Mouse (Mus musculus) heart, postnatal 0 days (tissue): ENCODE data around the gene Alg1. TPM values are rescaled to one million over a fixed set of nuclear protein-coding genes. Genes with fewer than 3 reads are reported as not detected.

ENCODE experiments used
- ATAC-seq: fragments of 200-750 bp; cut with Nextera tagmentation; 2 replicates; pipeline ENCODE4 v1.8.0; 2017; ENCODE audit warnings: low read depth, moderate number of reproducible peaks, moderate library complexity; ENCODE audit not compliant: insufficient read depth
- DNase-seq: peaks from one replicate; pipeline ENCODE4 v3.0.0-alpha.2; 2016; ENCODE audit warnings: low spot score
- H3K27ac ChIP-seq: fragments of 300-500 bp; sonication (generic); 2 replicates; pipeline ENCODE4 v1.5.1; 2014; ENCODE audit warnings: low read depth, mild to moderate bottlenecking
- H3K27me3 ChIP-seq: fragments of 300-500 bp; sonication (generic); 2 replicates; pipeline ENCODE4 v1.6.1; 2014; ENCODE audit warnings: low read length, mixed read lengths; ENCODE audit not compliant: control insufficient read depth, insufficient read depth
- H3K36me3 ChIP-seq: fragments of 300-500 bp; sonication (generic); replicated peaks from 2 replicates; pipeline ENCODE4 v1.6.1; 2014; ENCODE audit warnings: low read length, mixed read lengths; ENCODE audit not compliant: control insufficient read depth, insufficient read depth
- H3K4me1 ChIP-seq: fragments of 300-500 bp; sonication (generic); 2 replicates; pipeline ENCODE4 v1.6.1; 2014; ENCODE audit warnings: antibody characterized with exemption; ENCODE audit not compliant: control insufficient read depth, insufficient read depth
- H3K4me2 ChIP-seq: fragments of 300-500 bp; sonication (generic); 2 replicates; pipeline ENCODE4 v1.6.1; 2014; ENCODE audit warnings: low read depth, mild to moderate bottlenecking, low read length, moderate library complexity
- H3K4me3 ChIP-seq: fragments of 300-500 bp; sonication (generic); 2 replicates; pipeline ENCODE4 v1.5.1; 2014; ENCODE audit warnings: low read depth, low read length
- H3K9ac ChIP-seq: fragments of 300-500 bp; sonication (generic); replicated peaks from 2 replicates; pipeline ENCODE4 v1.6.1; 2014; ENCODE audit warnings: low read depth, low read length, mixed read lengths
- H3K9me3 ChIP-seq: fragments of 300-500 bp; sonication (generic); replicated peaks from 2 replicates; pipeline ENCODE4 v1.6.1; 2016; ENCODE audit warnings: low read length; ENCODE audit not compliant: control insufficient read depth
- CTCF ChIP-seq: IDR thresholded peaks from 2 replicates; pipeline ENCODE4 v1.5.1; 2016; ENCODE audit warnings: antibody characterized with exemption, control low read depth, low read depth
- EP300 ChIP-seq: IDR thresholded peaks from 2 replicates; pipeline ENCODE4 v1.6.1; 2016; ENCODE audit warnings: antibody characterized with exemption, low read depth
- WGBS: fragments of 180-500 bp; shearing (Covaris S2); extraction: QIAGEN DNeasy Blood & Tissue Kit; methylation state at CpG from one replicate; pipeline ENCODE4 v1.1.7; 2014; 5-methylcytosine and 5-hydroxymethylcytosine counted together
- polyA plus RNA-seq: library from polyadenylated mRNA; unstranded; fragments of >200 nt; fragmentation: Nextera tagmentation; extraction: Ambion mirVana; gene quantifications from 2 replicates; pipeline ENCODE4 v1.2.1, GENCODE M21; 2015
- total RNA-seq: library from RNA; depleted of rRNA; stranded (reverse); fragments of >200 nt; gene quantifications from 2 replicates; pipeline ENCODE4 v1.2.3, GENCODE M21; 2014; ENCODE audit warnings: low replicate concordance

Alg1 gene
- total and polyA plus RNA-seq, 2 experiments from 2014 or later = 21.2 to 24.9 TPM

DNA sequence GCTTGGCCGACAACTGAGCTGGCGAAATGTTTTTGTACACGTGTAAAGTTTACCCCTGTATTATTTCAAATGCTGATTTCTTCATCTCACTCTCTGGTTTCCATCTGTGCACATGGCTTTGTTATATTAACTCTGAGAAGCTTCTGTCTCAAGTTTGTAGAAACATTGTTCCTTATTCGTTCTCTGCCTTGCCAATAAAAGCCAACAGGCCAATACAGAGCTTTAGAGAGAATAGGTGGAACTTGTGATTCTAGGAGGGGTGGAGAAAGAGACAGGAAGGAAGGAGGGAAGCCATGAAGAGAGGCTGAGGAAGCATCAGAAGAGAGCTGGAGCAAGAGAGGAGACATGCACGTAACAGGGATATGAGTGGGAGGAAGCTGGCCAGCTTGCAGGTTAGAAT lies 27.4 kb upstream of the Alg1 start:
- no peak overlapping the region for H3K4me2 ChIP-seq
- H3K4me3 ChIP-seq = no peak overlapping the region
- H3K27ac ChIP-seq = no peak overlapping the region
- no peaks in the 10 kb centered on the region for H3K27me3 ChIP-seq
- H3K9ac ChIP-seq = no peak overlapping the region
- WGBS = 52% methylated on average over 5 of the region's 5 CpGs
- H3K4me1 ChIP-seq = peaks cover 4% of the 10 kb centered on the region
- H3K9me3 ChIP-seq = no peaks in the 10 kb centered on the region
- 0 out of 2 replicates have a peak, but pooled peaks cover 3% of the 10 kb centered on the region for H3K36me3 ChIP-seq
- no peak for DNase-seq
- TF ChIP-seq CTCF = no peak
- TF ChIP-seq EP300 = no peak
- ATAC-seq = no peak

- H3K27me3 ChIP-seq = no peaks in the 10 kb centered on the region
- no peak overlapping the region for H3K9ac ChIP-seq
- ATAC-seq (no peak), DNase-seq (no peak)
- H3K4me1 ChIP-seq = no peaks in the 10 kb centered on the region
- no peak overlapping the region for H3K4me3 ChIP-seq
- H3K4me2 ChIP-seq = no peak overlapping the region
- H3K27ac ChIP-seq = no peak overlapping the region
- no peak for TF ChIP-seq EP300
- no peak for TF ChIP-seq CTCF
- no peaks in the 10 kb centered on the region for H3K9me3 ChIP-seq
- WGBS = 80% methylated on average over 2 of the region's 2 CpGs
- H3K36me3 ChIP-seq = no peaks in the 10 kb centered on the region
Measured at GRCm38 (mm10) chr16:5210365-5210764, 23.1 kb upstream of the Alg1 start.

GRCm38 (mm10) chr16:5212150-5212549 lies 21.3 kb upstream of the Alg1 start:
- 75% methylated on average over 3 of the region's 3 CpGs for WGBS
- H3K27ac ChIP-seq = no peak overlapping the region
- H3K4me2 ChIP-seq = no peak overlapping the region
- ATAC-seq (no peak), DNase-seq (no peak)
- no peak overlapping the region for H3K9ac ChIP-seq
- TF ChIP-seq EP300 = no peak
- no peak for TF ChIP-seq CTCF
- no peak overlapping the region for H3K4me3 ChIP-seq
- H3K36me3 ChIP-seq = no peaks in the 10 kb centered on the region
- H3K9me3 ChIP-seq = no peaks in the 10 kb centered on the region
- no peaks in the 10 kb centered on the region for H3K27me3 ChIP-seq
- H3K4me1 ChIP-seq = 0 out of 2 replicates have a peak, but pooled peaks cover under 1% of the 10 kb centered on the region

DNA sequence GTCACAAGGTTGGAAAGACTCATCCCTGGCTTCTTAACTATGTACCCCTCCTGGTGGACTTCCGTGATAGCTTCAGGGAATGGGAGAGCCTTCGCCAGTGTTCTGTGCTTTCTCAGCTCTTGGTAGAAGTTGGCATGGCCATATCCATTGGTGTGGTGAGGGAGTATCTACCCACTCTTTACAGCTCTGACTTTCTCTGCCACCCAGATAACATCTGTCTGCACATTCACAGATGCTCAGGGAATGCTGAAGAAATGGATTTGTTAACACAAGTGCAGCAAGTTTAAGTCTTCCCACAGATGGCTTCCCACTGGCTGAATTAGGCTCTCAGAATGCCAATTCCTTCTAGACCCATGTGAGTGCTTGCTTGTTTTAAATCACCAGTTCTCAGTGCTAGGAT lies 19.3 kb upstream of the Alg1 start:
- no peak for ATAC-seq
- Histone ChIP-seq H3K27ac (no peak overlapping the region), H3K9ac (no peak overlapping the region), H3K4me3 (no peak overlapping the region), H3K36me3 (no peaks in the 10 kb centered on the region), H3K4me2 (no peak overlapping the region), H3K4me1 (0 out of 2 replicates have a peak, but pooled peaks cover 4% of the 10 kb centered on the region), H3K9me3 (no peaks in the 10 kb centered on the region), H3K27me3 (no peaks in the 10 kb centered on the region)
- WGBS = 66% methylated on average over 2 of the region's 2 CpGs
- no peak for DNase-seq
- TF ChIP-seq EP300 (no peak), CTCF (no peak)

- H3K27me3 ChIP-seq = no peaks in the 10 kb centered on the region
- TF ChIP-seq CTCF = no peak
- TF ChIP-seq EP300 = no peak
- ATAC-seq (no peak), DNase-seq (no peak)
- H3K27ac ChIP-seq = no peak overlapping the region
- H3K36me3 ChIP-seq = no peaks in the 10 kb centered on the region
- H3K4me2 ChIP-seq = no peak overlapping the region
- no peaks in the 10 kb centered on the region for H3K9me3 ChIP-seq
- no peak overlapping the region for H3K4me3 ChIP-seq
- 0 out of 2 replicates have a peak, but pooled peaks cover 4% of the 10 kb centered on the region for H3K4me1 ChIP-seq
- no peak overlapping the region for H3K9ac ChIP-seq
- WGBS = 51% methylated on average over 6 of the region's 6 CpGs
Measured at GRCm38 (mm10) chr16:5216686-5217085, 16.7 kb upstream of the Alg1 start.

DNA sequence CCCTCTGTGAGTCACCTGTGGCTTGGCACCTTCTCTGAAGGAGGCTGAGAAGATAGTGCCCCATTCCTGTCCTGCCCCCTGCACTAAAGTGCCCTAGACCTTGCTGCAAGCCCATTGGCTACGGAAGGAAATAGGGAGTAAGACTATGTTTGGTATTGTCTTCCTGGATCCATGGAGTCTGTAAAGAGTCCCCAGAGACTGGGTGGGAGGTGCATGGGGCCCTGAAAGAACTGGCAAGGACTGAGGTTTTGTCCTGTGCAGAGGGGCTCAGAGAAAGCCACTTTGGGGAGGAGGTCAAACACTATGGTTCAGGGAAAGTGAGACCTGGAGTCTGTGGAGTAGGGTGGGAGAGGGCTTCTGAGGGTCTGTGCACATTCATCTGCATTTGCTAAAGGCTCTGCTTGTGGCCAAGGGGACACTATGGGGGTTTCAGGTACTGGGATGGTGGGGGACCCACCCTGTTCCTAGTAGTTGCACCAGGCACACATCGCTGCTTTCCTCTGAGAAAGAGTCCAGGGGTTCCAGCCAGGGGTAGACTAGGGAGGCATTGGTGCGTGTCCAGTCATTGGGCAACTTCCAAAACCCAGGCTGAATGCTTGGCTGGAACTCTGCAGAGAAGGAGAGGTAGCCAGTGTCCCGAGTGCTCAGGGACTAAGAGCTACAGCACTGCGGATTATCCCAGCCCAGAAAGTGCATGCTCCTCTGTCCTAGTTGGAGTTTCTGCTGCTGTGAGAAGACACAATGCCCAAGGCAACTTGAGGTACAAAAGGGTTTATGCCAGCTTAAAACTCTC lies 15.9 kb upstream of the Alg1 start:
- Histone ChIP-seq H3K27me3 (no peaks in the 10 kb centered on the region), H3K4me2 (no peak overlapping the region), H3K27ac (no peak overlapping the region), H3K4me1 (0 out of 2 replicates have a peak, but pooled peaks cover 4% of the 10 kb centered on the region), H3K36me3 (no peaks in the 10 kb centered on the region), H3K9ac (no peak overlapping the region), H3K4me3 (no peak overlapping the region), H3K9me3 (no peaks in the 10 kb centered on the region)
- no peak for DNase-seq
- no peak for ATAC-seq
- no peak for TF ChIP-seq CTCF
- 73% methylated on average over 5 of the region's 5 CpGs for WGBS
